Mouse (Mus musculus) heart, postnatal 10 days (tissue): ENCODE measurements at regions not wholly inside any gene's neighbourhood (a gene's known extent, or its start where the extent isn't known, plus 50 kb on each side); places are given as distances from the start of the nearest gene placed in this dataset.

ENCODE experiments used
- DNase-seq, 2 experiments: peaks; one replicate each; pipeline ENCODE4 v3.0.0; 2021
- intact Hi-C: fragments of 180-260 bp; cut with DNase I; formaldehyde crosslinking; loops from one replicate; pipeline ENCODE4 v1.15.1; 2025

DNA sequence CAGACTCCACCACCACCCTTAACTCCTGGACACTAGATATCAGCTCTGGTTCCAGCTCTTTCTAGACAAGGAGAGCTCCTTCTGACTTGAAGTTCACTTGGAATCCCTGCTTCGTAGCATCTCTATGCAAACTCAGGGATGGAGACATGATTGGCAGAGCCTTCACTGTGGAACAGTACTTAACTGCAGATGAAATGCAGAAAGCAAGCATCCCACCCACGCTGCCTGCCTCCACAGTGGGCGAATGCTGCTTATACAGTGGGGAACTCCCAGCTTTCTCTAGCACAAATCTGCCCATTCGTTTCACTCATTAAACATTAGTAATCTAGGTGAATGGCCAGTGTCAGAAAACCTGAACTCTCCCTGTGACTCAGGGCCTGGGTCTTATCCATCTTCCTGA, 92.0 kb upstream of the Coch start:
- DNase-seq, result no peak
- intact Hi-C loops, result no loop called here

DNA sequence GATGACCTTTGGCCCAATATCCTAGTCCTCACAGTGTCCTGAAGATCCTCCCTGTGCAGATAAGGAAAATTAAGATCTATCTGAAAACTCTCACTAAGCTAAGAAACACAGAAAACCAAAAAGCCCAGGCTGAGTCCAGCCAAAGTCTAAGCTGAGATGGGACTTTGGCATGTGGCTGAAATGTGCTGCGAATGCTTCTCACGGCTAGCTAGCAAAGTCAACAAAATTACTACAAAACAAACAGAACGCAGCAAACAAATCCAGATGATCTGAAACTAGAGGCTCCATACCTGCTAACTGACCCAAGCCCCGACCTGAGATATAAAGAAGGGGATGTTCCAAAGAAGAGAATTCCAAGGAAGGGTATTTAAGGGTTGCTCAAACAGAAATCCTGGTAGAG, 90.4 kb upstream of the Coch start:
- intact Hi-C loops, result no loop called here
- DNase-seq, result no peak

DNA sequence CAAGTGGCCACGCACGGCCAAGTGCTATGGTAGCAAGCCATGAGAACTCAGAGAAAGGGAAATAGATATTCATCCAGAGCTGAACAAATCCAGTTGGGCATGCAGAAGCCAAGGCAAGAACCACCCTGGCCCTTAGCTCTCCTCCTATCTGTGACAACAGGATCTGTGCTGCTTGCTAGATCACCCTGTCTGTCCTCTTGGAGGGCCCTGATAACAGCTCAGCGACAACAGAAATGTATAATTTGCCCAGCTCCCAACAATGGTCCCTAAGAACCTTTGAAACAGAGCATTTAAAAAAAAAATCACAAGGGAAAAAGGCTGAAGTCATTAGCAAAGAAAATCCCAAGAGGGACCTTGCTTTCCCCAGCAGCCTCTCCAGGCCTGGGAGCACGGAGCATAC, 89.4 kb upstream of the Coch start:
- intact Hi-C loops, result no loop called here

DNA sequence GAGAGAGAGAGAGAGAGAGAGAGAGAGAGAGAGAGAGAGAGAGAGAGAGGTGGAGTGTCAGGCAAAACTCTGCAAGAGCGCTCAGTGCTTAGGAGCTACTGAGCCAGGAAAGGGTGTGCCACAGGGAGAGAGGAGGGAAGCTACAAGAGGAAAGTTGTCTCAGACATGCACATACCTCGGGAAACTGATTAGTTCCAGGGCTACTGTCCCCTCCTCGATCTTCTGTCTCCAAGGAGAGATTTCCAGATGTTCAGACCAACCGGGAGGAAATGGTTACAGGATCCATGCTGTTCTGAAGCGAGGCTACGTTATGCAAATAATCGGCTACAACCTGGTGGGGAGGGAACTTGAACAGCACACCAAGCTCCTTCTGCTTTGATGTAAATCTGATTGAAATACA, 88.6 kb upstream of the Coch start:
- DNase-seq, result peak in 1 of 2 experiments; percentile 5
- intact Hi-C loops, result no loop called here

More for the DNA sequence above, 89.4 kb upstream of the Coch start:
- no peak for DNase-seq

DNA sequence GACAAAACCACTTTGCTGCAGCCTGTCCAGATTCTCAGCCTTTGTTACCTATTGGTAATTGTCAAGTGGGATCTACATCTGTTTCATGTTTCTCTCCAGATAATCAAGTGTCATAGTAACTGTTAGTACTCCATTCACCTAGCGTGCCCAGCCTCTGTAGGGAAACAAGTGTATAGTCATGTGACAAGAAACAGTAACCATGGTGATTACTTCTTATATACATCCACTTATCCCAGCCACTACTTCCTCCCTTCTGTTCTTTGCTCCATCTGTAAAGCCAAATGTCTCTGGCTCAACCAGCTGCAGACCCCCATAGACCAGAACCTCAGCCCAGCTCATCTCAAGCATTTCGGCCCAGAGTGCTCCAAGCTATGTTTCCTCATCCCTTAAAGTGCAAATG, 83.1 kb upstream of the Coch start:
- intact Hi-C loops, result no loop called here
- DNase-seq, result no peak

DNA sequence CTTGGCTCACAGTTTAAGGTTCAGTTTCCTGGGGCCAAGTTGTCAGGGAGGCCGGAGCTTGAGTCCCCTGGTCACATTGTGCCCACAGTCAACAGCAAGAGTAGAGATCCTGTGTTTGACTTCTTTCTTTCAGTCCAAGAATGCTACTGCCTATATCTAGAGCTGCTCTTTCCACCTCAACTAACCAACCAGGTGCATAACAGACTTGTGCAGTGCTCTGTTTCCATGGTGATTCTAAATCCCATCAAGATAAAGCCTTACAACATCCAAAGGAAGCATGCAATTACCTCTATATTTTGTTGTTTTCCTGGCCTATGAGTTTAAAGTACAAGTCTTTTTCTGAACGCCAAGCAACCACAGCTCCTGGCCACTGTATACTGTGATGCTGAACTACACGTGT, 76.4 kb upstream of the Coch start:
- DNase-seq, result no peak
- intact Hi-C loops, result no loop called here

DNA sequence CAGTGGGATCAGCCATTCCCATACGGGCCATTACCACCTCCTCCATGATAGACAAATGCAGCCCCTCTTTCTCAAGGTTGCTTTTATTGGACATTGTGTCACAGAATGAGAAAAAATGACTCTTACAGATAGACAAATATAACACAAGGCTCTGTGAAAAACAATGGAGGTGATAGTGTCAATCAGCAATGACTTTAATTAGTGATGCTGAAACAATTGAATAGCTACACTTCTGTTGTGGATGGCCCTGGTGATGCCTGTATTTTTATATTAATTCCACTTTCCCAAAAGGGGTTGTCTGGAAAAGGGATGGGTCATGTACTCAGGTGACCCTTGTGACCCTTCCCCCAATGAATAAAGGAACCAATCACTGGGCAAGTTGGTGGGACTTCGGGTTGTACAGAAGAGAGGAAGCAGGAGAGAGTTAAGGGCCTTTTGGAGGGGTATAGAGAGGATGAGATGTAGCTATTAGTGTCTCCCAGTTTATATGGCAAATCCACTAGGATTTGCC, 71.5 kb upstream of the Coch start:
- intact Hi-C loops, result no loop called here
- no peak for DNase-seq

DNA sequence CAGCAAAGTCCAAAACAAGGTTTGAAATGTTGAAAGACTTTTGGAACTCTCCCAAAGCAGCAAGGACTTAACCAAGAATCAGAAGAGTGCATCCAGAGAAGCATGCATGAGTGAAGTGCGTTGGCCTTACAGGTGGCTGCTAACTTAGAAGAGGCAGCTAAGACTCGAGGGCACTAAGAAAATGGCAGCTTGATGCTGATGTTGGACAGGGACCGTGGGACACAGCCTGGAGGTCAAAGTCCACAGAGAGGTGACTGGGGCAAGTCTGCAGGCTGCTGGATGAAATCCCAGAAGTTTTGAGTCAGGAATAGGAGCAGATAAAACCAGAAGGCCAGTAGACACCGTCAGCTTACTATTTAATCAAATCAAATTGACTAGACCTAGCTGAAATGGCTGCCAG, 69.3 kb upstream of the Coch start:
- no peak for DNase-seq
- intact Hi-C loops, result no loop called here

DNA sequence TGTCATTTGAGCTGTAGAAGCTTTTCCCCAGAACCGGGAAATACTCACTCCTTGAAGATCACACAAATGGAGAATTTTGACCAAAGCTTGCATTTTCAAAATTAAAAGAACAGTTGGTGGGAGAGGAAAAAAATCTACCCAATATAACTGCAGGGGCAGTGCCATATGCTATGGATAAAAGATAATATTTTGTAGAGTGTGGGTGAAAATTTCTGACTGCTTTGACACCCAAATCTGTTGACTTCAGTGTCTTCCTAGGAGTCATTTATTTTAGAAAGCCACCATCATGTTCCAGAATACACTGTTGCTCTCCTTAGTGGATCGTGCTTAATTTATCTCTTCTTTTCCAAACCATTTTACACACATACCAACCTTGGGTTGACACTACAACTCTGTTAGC, 65.3 kb upstream of the Coch start:
- intact Hi-C loops, result no loop called here
- DNase-seq, result no peak

DNA sequence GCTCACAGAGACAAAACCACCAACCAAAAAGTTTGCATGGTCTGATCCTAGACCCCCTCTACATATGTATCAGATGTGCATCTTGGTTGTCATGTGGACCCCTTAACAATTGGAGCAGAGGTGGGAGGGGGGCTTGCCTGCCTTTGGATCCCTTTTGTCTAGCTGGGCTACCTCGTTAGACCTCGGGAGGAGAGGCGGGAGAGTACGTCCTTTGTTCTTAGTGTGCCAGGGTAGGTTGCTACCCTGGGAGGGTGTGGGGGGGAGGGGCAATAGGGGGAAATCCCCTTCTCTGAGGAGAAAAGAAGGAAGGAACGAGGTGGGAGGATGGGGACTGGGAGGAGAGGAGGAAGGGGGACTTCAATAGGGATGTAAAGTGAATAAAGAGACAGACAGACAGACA, 58.5 kb upstream of the Coch start:
- intact Hi-C loops, result no loop called here
- no peak for DNase-seq

DNA sequence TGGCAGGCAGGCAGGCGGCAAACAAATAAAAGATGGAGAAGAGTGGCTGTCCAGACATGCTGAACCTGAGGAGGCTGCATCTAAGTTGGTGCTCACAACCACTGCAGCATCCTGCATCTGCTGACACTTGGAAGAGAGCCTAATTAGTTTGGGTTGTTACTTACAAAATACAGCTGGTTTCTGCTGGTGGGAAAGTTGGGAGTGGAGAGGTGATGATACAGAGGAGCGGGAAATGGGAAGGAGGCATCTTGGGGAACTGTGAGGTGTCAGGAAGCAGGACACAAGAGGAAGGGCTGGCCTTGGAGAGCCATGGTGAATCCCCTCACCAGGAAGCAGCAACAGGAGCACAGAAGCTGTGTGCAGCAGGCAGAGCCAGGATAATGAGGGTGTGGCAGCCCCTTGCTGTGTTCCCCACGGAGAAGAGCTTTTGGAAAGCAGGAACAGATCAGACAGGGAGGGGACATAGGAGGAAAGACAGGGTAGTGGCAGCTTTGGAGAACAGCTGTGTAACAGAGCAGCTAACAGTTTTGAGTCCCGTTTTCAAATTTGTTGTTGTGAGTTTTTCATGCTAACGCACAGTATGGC, 58.0 kb upstream of the Coch start:
- intact Hi-C loops, result no loop called here
- DNase-seq, result no peak
